Mouse (Mus musculus) cerebellum, adult 2 months (tissue): Measurements from ENCODE around the gene Xrcc6.

Source experiments
- CTCF ChIP-seq: fragments of 200-500 bp; IDR thresholded peaks from 2 replicates; pipeline ENCODE4 v1.5.1; 2011; ENCODE audit warnings: low read depth, mild to moderate bottlenecking, control low read depth, low read length, moderate library complexity, borderline replicate concordance; ENCODE audit not compliant: insufficient read depth
- POLR2A ChIP-seq: fragments of 200-500 bp; IDR thresholded peaks from 2 replicates; pipeline ENCODE4 v1.6.1; 2011; ENCODE audit warnings: low read length, control low read depth, borderline replicate concordance; ENCODE audit not compliant: insufficient read depth

- TF ChIP-seq CTCF (no peak), POLR2A (no peak)
Observed at GRCm38 (mm10) chr15:82019288-82019687, 31.7 kb downstream of the Xrcc6 start.
